Mouse (Mus musculus) liver, adult 2 months (tissue): ENCODE measurements around the gene 2610301B20Rik.

Experiments
- CTCF ChIP-seq: fragments of 200-500 bp; IDR thresholded peaks from 2 replicates; pipeline ENCODE4 v1.5.1; 2011; ENCODE audit warnings: low read depth, low read length, control low read depth
- POLR2A ChIP-seq: fragments of 200-500 bp; IDR thresholded peaks from 2 replicates; pipeline ENCODE4 v1.6.1; 2011; ENCODE audit warnings: low read length, control low read depth; ENCODE audit not compliant: insufficient read depth; ENCODE audit errors: extremely low read depth

DNA sequence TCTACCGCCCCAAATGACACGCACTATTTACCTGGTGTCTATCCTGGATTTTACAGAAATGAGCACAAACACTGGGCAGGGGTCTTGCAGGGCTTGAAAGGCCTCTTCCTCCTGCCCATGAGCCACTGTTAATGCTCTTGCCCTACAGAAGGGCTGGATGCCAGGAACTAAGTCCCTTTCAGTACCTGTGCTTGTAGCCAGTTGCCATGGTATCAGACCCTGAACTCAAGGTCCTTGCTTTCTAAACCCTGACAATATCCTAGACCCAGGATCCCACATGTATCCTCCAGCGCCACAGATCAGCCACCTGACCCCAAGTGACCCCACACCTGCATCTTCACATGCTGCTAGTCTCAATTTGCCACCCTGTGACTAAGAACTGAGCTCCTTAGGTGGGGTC is 39.1 kb downstream of the 2610301B20Rik start:
- TF ChIP-seq POLR2A = no peak
- no peak for TF ChIP-seq CTCF
